Mouse (Mus musculus) bone marrow, adult 2 months (tissue): ENCODE data around the gene Gbp7.

Experiments
- CTCF ChIP-seq: fragments of 200-500 bp; IDR thresholded peaks from 2 replicates; pipeline ENCODE4 v1.5.1; 2011; ENCODE audit warnings: low read length, control low read depth; ENCODE audit not compliant: control insufficient read depth, insufficient read depth
- POLR2A ChIP-seq: fragments of 200-500 bp; IDR thresholded peaks from 2 replicates; pipeline ENCODE4 v1.6.1; 2011; ENCODE audit warnings: low read depth, mild to moderate bottlenecking, control low read depth, low read length, borderline replicate concordance; ENCODE audit not compliant: control insufficient read depth

DNA sequence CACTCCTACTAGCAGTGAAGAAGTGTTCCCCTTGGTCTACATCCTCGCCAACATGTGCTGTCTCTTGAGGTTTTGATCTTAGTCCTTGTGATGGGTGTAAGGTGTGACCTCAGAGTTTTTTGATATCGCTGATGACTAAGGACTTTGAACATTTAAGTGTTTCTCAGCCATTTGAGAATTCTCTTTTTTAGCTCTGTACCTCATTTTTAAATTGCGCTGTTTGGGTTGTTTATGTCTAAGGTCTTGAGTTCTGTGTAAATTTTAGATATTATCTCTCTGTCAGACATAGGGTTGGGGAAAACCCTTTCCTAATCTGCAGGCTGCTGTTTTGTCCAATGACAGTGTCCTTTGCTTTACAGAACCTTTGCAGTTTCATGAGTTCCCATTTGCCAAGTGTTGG, 3.0 kb downstream of the Gbp7 start:
- TF ChIP-seq CTCF (no peak), POLR2A (no peak)
